Mouse (Mus musculus): ENCODE results near the gene Grid1. TPM values are rescaled to one million over a fixed set of nuclear protein-coding genes. Genes with fewer than 3 reads are reported as not detected.

Gene Grid1
- polyA plus RNA-seq, 1 experiment from 2014 or later: 0.59 TPM

- no peaks in the 10 kb centered on the region for H3K4me1 ChIP-seq
- H3K9me3 ChIP-seq: no peaks in the 10 kb centered on the region
- no peaks in the 10 kb centered on the region for H3K27me3 ChIP-seq (ENCODE audit: insufficient read depth, poor library complexity, severe bottlenecking)
- no peak overlapping the region for H3K4me3 ChIP-seq
- 81% methylated on average over 4 of the region's 4 CpGs for WGBS
- no peak overlapping the region for H3K27ac ChIP-seq
- DNase-seq (ENCODE audit: low spot score): no peak
- H3K36me3 ChIP-seq: no peaks in the 10 kb centered on the region
Measured at GRCm38 (mm10) chr14:35393591-35393990, 573.7 kb downstream of the Grid1 start.

- 85% methylated on average over 3 of the region's 3 CpGs for WGBS
- Histone ChIP-seq H3K27me3 (ENCODE audit: insufficient read depth, poor library complexity, severe bottlenecking) (no peaks in the 10 kb centered on the region), H3K9me3 (no peaks in the 10 kb centered on the region), H3K4me1 (no peaks in the 10 kb centered on the region), H3K27ac (no peak overlapping the region), H3K4me3 (no peak overlapping the region), H3K36me3 (no peaks in the 10 kb centered on the region)
- no peak for DNase-seq (ENCODE audit: low spot score)
Measured at GRCm38 (mm10) chr14:35404249-35404908, 584.5 kb downstream of the Grid1 start.

- H3K36me3 ChIP-seq: no peaks in the 10 kb centered on the region
- H3K9me3 ChIP-seq: no peaks in the 10 kb centered on the region
- no peak overlapping the region for H3K27ac ChIP-seq
- DNase-seq (ENCODE audit: low spot score): no peak
- no peak overlapping the region for H3K4me3 ChIP-seq
- 79% methylated on average over 2 of the region's 2 CpGs for WGBS
- H3K4me1 ChIP-seq: no peaks in the 10 kb centered on the region
- H3K27me3 ChIP-seq (ENCODE audit: insufficient read depth, poor library complexity, severe bottlenecking): no peaks in the 10 kb centered on the region
Measured at GRCm38 (mm10) chr14:35430259-35430658, 610.4 kb downstream of the Grid1 start.

- H3K36me3 ChIP-seq: no peaks in the 10 kb centered on the region
- no peak for DNase-seq (ENCODE audit: low spot score)
- H3K4me1 ChIP-seq: no peaks in the 10 kb centered on the region
- 89% methylated on average over 7 of the region's 7 CpGs for WGBS
- H3K4me3 ChIP-seq: no peak overlapping the region
- no peaks in the 10 kb centered on the region for H3K9me3 ChIP-seq
- H3K27me3 ChIP-seq (ENCODE audit: insufficient read depth, poor library complexity, severe bottlenecking): no peaks in the 10 kb centered on the region
- H3K27ac ChIP-seq: no peak overlapping the region
Measured at GRCm38 (mm10) chr14:35453702-35454101, 633.8 kb downstream of the Grid1 start.

GRCm38 (mm10) chr14:35468254-35468653 is 648.3 kb downstream of the Grid1 start:
- no peak for DNase-seq (ENCODE audit: low spot score)
- 77% methylated on average over 6 of the region's 6 CpGs for WGBS

GRCm38 (mm10) chr14:35486017-35486416 is 666.1 kb downstream of the Grid1 start:
- H3K4me3 ChIP-seq: no peak overlapping the region
- no peak for DNase-seq (ENCODE audit: low spot score)
- H3K9me3 ChIP-seq: no peaks in the 10 kb centered on the region
- no peaks in the 10 kb centered on the region for H3K4me1 ChIP-seq
- no peak overlapping the region for H3K27ac ChIP-seq
- no peaks in the 10 kb centered on the region for H3K27me3 ChIP-seq (ENCODE audit: insufficient read depth, poor library complexity, severe bottlenecking)
- 67% methylated on average over 2 of the region's 2 CpGs for WGBS
- H3K36me3 ChIP-seq: no peaks in the 10 kb centered on the region

More at GRCm38 (mm10) chr14:35468254-35468653, 648.3 kb downstream of the Grid1 start:
- no peaks in the 10 kb centered on the region for H3K36me3 ChIP-seq
- no peak overlapping the region for H3K27ac ChIP-seq
- no peaks in the 10 kb centered on the region for H3K4me1 ChIP-seq
- H3K27me3 ChIP-seq (ENCODE audit: insufficient read depth, poor library complexity, severe bottlenecking): no peaks in the 10 kb centered on the region
- H3K9me3 ChIP-seq: no peaks in the 10 kb centered on the region
- H3K4me3 ChIP-seq: no peak overlapping the region

GRCm38 (mm10) chr14:35502324-35502723 is 682.4 kb downstream of the Grid1 start:
- H3K36me3 ChIP-seq: no peaks in the 10 kb centered on the region
- H3K27ac ChIP-seq: no peak overlapping the region
- no peaks in the 10 kb centered on the region for H3K4me1 ChIP-seq
- WGBS: 52% methylated on average over 5 of the region's 5 CpGs
- no peak overlapping the region for H3K4me3 ChIP-seq
- H3K9me3 ChIP-seq: no peaks in the 10 kb centered on the region
- H3K27me3 ChIP-seq (ENCODE audit: insufficient read depth, poor library complexity, severe bottlenecking): no peaks in the 10 kb centered on the region
- no peak for DNase-seq (ENCODE audit: low spot score)

GRCm38 (mm10) chr14:35519402-35519801 is 699.5 kb downstream of the Grid1 start:
- no peaks in the 10 kb centered on the region for H3K9me3 ChIP-seq
- H3K27ac ChIP-seq: no peak overlapping the region
- no peaks in the 10 kb centered on the region for H3K27me3 ChIP-seq (ENCODE audit: insufficient read depth, poor library complexity, severe bottlenecking)
- no peak overlapping the region for H3K4me3 ChIP-seq
- DNase-seq (ENCODE audit: low spot score): no peak
- H3K4me1 ChIP-seq: no peaks in the 10 kb centered on the region
- H3K36me3 ChIP-seq: no peaks in the 10 kb centered on the region

GRCm38 (mm10) chr14:35538835-35539234 is 718.9 kb downstream of the Grid1 start:
- Histone ChIP-seq H3K27me3 (ENCODE audit: insufficient read depth, poor library complexity, severe bottlenecking) (no peaks in the 10 kb centered on the region), H3K4me3 (no peak overlapping the region), H3K36me3 (no peaks in the 10 kb centered on the region), H3K27ac (no peak overlapping the region), H3K4me1 (no peaks in the 10 kb centered on the region), H3K9me3 (no peaks in the 10 kb centered on the region)
- DNase-seq (ENCODE audit: low spot score): no peak
- WGBS: 68% methylated on average over 3 of the region's 3 CpGs

- Histone ChIP-seq H3K36me3 (no peaks in the 10 kb centered on the region), H3K4me1 (no peaks in the 10 kb centered on the region), H3K27me3 (ENCODE audit: insufficient read depth, poor library complexity, severe bottlenecking) (no peaks in the 10 kb centered on the region), H3K9me3 (no peaks in the 10 kb centered on the region), H3K27ac (no peak overlapping the region), H3K4me3 (no peak overlapping the region)
- WGBS: 67% methylated on average over 4 of the region's 4 CpGs
- DNase-seq (ENCODE audit: low spot score): no peak
Measured at GRCm38 (mm10) chr14:35541254-35541991, 721.5 kb downstream of the Grid1 start.

GRCm38 (mm10) chr14:35541992-35542380 is 722.1 kb downstream of the Grid1 start:
- no peaks in the 10 kb centered on the region for H3K36me3 ChIP-seq
- no peak overlapping the region for H3K27ac ChIP-seq
- no peaks in the 10 kb centered on the region for H3K4me1 ChIP-seq
- H3K9me3 ChIP-seq: no peaks in the 10 kb centered on the region
- DNase-seq (ENCODE audit: low spot score): no peak
- no peaks in the 10 kb centered on the region for H3K27me3 ChIP-seq (ENCODE audit: insufficient read depth, poor library complexity, severe bottlenecking)
- 70% methylated on average over 1 of the region's 1 CpGs for WGBS
- no peak overlapping the region for H3K4me3 ChIP-seq

- no peak overlapping the region for H3K4me3 ChIP-seq
- no peak overlapping the region for H3K27ac ChIP-seq
- H3K36me3 ChIP-seq: no peaks in the 10 kb centered on the region
- no peaks in the 10 kb centered on the region for H3K9me3 ChIP-seq
- no peak for DNase-seq (ENCODE audit: low spot score)
- WGBS: 85% methylated on average over 3 of the region's 3 CpGs
- H3K4me1 ChIP-seq: no peaks in the 10 kb centered on the region
- H3K27me3 ChIP-seq (ENCODE audit: insufficient read depth, poor library complexity, severe bottlenecking): no peaks in the 10 kb centered on the region
Measured at GRCm38 (mm10) chr14:35554288-35554687, 734.4 kb downstream of the Grid1 start.

- no peaks in the 10 kb centered on the region for H3K4me1 ChIP-seq
- no peaks in the 10 kb centered on the region for H3K9me3 ChIP-seq
- no peaks in the 10 kb centered on the region for H3K36me3 ChIP-seq
- WGBS: 86% methylated on average over 3 of the region's 3 CpGs
- no peaks in the 10 kb centered on the region for H3K27me3 ChIP-seq (ENCODE audit: insufficient read depth, poor library complexity, severe bottlenecking)
- H3K27ac ChIP-seq: no peak overlapping the region
- DNase-seq (ENCODE audit: low spot score): no peak
- H3K4me3 ChIP-seq: no peak overlapping the region
Measured at GRCm38 (mm10) chr14:35561244-35561893, 741.5 kb downstream of the Grid1 start.
